Mouse (Mus musculus): ENCODE measurements around the gene B3galt5. TPM values are rescaled to one million over a fixed set of nuclear protein-coding genes. Genes with fewer than 3 reads are reported as not detected.

B3galt5 gene
- polyA plus RNA-seq, 1 experiment from 2014 or later, result 0.45 TPM

DNA sequence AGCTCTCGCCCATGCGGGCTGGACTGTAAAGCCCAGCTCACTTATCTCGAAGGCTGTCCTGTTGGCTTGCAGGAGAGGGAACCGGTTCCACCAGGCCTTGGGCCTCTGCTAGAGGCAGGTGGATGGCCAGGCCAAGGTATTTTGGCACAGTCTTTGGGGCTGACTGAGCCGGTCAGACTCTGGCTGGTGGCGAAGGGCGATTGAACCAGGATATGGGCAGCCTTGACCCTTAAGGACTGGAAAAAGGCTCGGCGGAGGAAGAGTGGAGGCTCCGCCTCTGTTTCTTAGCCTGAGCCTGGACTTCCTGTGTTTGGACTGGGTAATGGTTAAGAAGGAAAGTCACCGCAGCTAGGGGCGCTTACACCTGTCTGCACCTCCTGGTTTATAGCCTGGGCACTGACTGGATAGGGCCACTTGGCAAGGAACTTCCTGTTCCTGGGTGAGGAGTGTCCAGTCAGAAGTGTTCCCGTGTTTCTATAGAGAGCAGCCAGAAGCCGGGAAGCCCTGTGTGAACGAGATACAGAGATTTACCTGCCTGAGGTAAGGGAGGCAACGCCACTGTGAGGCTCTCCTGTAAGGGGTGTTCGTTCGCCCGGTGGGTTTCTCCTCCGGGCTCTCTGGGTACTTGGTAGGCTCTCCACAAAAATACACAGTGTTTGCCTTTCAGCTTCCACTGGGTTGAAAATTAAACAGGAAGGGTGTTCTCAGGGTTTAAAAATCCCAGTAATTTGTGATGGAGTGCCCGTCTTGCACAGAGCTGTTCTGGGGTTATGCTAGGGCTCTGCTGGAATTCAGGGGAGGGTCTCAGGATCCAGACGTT, 125.9 kb downstream of the B3galt5 start:
- WGBS, result 73% methylated on average over 22 of the region's 22 CpGs
- H3K27ac ChIP-seq (replicated peaks; ENCODE audit: low read depth, low read length), result no peak overlapping the region

GRCm38 (mm10) chr16:96362873-96363272, 127.3 kb downstream of the B3galt5 start:
- no peak overlapping the region for H3K4me2 ChIP-seq (ENCODE audit: low read depth, low read length)
- no peak for ATAC-seq (ENCODE audit: low read depth)
- H3K4me1 ChIP-seq (ENCODE audit: control insufficient read depth, insufficient read depth, low read length), result no peaks in the 10 kb centered on the region
- H3K4me3 ChIP-seq (ENCODE audit: low read depth, low read length), result no peak overlapping the region
- H3K27ac ChIP-seq (replicated peaks; ENCODE audit: low read depth, low read length), result no peak overlapping the region
- no peak for DNase-seq (ENCODE audit: low spot score)
- no peaks in the 10 kb centered on the region for H3K27me3 ChIP-seq (replicated peaks; ENCODE audit: control insufficient read depth, insufficient read depth, low read length)
- H3K9ac ChIP-seq (ENCODE audit: low read depth, low read length), result no peak overlapping the region
- H3K36me3 ChIP-seq (ENCODE audit: control insufficient read depth, insufficient read depth, low read length), result no peaks in the 10 kb centered on the region
- 20% methylated on average over 4 of the region's 4 CpGs for WGBS
- no peaks in the 10 kb centered on the region for H3K9me3 ChIP-seq (ENCODE audit: control insufficient read depth, low read length)

More for the DNA sequence above, 125.9 kb downstream of the B3galt5 start:
- H3K36me3 ChIP-seq (ENCODE audit: control insufficient read depth, insufficient read depth, low read length), result no peaks in the 10 kb centered on the region
- ATAC-seq (ENCODE audit: low read depth) (no peak), DNase-seq (ENCODE audit: low spot score) (no peak)
- H3K4me1 ChIP-seq (ENCODE audit: control insufficient read depth, insufficient read depth, low read length), result no peaks in the 10 kb centered on the region
- H3K4me3 ChIP-seq (ENCODE audit: low read depth, low read length), result no peak overlapping the region
- H3K9ac ChIP-seq (ENCODE audit: low read depth, low read length), result no peak overlapping the region
- no peaks in the 10 kb centered on the region for H3K9me3 ChIP-seq (ENCODE audit: control insufficient read depth, low read length)
- no peaks in the 10 kb centered on the region for H3K27me3 ChIP-seq (replicated peaks; ENCODE audit: control insufficient read depth, insufficient read depth, low read length)
- H3K4me2 ChIP-seq (ENCODE audit: low read depth, low read length), result no peak overlapping the region

GRCm38 (mm10) chr16:96363277-96363676, 127.7 kb downstream of the B3galt5 start:
- Histone ChIP-seq H3K4me1 (ENCODE audit: control insufficient read depth, insufficient read depth, low read length) (no peaks in the 10 kb centered on the region), H3K4me3 (ENCODE audit: low read depth, low read length) (no peak overlapping the region), H3K9ac (ENCODE audit: low read depth, low read length) (no peak overlapping the region), H3K27ac (replicated peaks; ENCODE audit: low read depth, low read length) (no peak overlapping the region), H3K4me2 (ENCODE audit: low read depth, low read length) (no peak overlapping the region), H3K36me3 (ENCODE audit: control insufficient read depth, insufficient read depth, low read length) (no peaks in the 10 kb centered on the region), H3K27me3 (replicated peaks; ENCODE audit: control insufficient read depth, insufficient read depth, low read length) (no peaks in the 10 kb centered on the region), H3K9me3 (ENCODE audit: control insufficient read depth, low read length) (no peaks in the 10 kb centered on the region)
- ATAC-seq (ENCODE audit: low read depth), result no peak
- 60% methylated on average over 5 of the region's 5 CpGs for WGBS
- no peak for DNase-seq (ENCODE audit: low spot score)

DNA sequence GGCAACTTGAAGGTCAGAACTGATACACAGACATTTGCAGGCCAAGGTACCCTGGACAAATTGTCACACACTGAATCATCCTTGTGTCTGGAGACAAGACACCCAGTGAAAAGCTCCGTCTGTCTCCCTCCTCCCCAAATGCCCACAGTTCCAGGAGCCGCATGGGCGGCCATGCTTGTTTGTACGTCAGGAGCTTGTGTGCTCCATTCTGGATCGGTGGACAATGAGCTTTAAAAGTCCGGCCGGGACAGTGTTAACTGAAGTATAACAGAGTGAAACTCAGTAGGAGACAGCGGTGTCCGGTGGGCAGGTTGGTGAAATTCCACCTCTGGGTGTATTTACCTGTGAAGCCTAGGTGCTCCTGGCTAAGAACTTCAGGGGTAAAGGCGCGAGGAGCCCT, 129.3 kb downstream of the B3galt5 start:
- H3K27ac ChIP-seq (replicated peaks; ENCODE audit: low read depth, low read length), result no peak overlapping the region
- no peak overlapping the region for H3K4me3 ChIP-seq (ENCODE audit: low read depth, low read length)
- H3K4me1 ChIP-seq (ENCODE audit: control insufficient read depth, insufficient read depth, low read length), result no peaks in the 10 kb centered on the region
- no peaks in the 10 kb centered on the region for H3K9me3 ChIP-seq (ENCODE audit: control insufficient read depth, low read length)
- no peaks in the 10 kb centered on the region for H3K27me3 ChIP-seq (replicated peaks; ENCODE audit: control insufficient read depth, insufficient read depth, low read length)
- DNase-seq (ENCODE audit: low spot score) (no peak), ATAC-seq (ENCODE audit: low read depth) (no peak)
- H3K36me3 ChIP-seq (ENCODE audit: control insufficient read depth, insufficient read depth, low read length), result no peaks in the 10 kb centered on the region
- 91% methylated on average over 11 of the region's 11 CpGs for WGBS
- no peak overlapping the region for H3K9ac ChIP-seq (ENCODE audit: low read depth, low read length)
- no peak overlapping the region for H3K4me2 ChIP-seq (ENCODE audit: low read depth, low read length)

Other genes starting within 250 kb of the B3galt5 start
- gene Psmg1, start 244.8 kb upstream of the B3galt5 start, polyA plus RNA-seq (2014; fragmentation: Nextera tagmentation; extraction: Ambion mirVana), result 79.2 and 79.3 TPM in 2 replicates
- gene Brwd1, start 153.3 kb upstream of the B3galt5 start, polyA plus RNA-seq (2014; fragmentation: Nextera tagmentation; extraction: Ambion mirVana), result 107 and 108 TPM in 2 replicates
- 528 and 592 TPM in 2 replicates for gene Hmgn1, start 108.1 kb upstream of the B3galt5 start, polyA plus RNA-seq (2014; fragmentation: Nextera tagmentation; extraction: Ambion mirVana)
- 61.3 and 63.0 TPM in 2 replicates for gene Wrb, start 90.4 kb upstream of the B3galt5 start, polyA plus RNA-seq (2014; fragmentation: Nextera tagmentation; extraction: Ambion mirVana)
- gene Lca5l, start 43.5 kb upstream of the B3galt5 start, polyA plus RNA-seq (2014; fragmentation: Nextera tagmentation; extraction: Ambion mirVana), result 1.8 and 2.1 TPM in 2 replicates
- gene Sh3bgr, start 35.4 kb upstream of the B3galt5 start, polyA plus RNA-seq (2014; fragmentation: Nextera tagmentation; extraction: Ambion mirVana), result 25.4 and 40.9 TPM in 2 replicates
- 0.10 TPM in 1 of 2 replicates, not detected in the other for gene Itgb2l, start 207.8 kb downstream of the B3galt5 start, polyA plus RNA-seq (2014; fragmentation: Nextera tagmentation; extraction: Ambion mirVana)
- gene Pcp4, start 231.8 kb downstream of the B3galt5 start, polyA plus RNA-seq (2014; fragmentation: Nextera tagmentation; extraction: Ambion mirVana), result 29.1 and 32.6 TPM in 2 replicates

Data from embryonic facial prominence, embryonic 14.5 days (tissue).